Mouse (Mus musculus) lung, embryonic 15.5 days (tissue): ENCODE measurements around the gene Nmb. TPM values are rescaled to one million over a fixed set of nuclear protein-coding genes. Genes with fewer than 3 reads are reported as not detected.
"Not testable (repeated sequence)": the region's sequence is repeated elsewhere in the genome, so short reads cannot be mapped to it uniquely, and the experiment has no call there.

Experiments
- ATAC-seq: fragments of 200-750 bp; cut with Nextera tagmentation; 2 replicates; pipeline ENCODE4 v1.8.0; 2017; ENCODE audit warnings: moderate number of reproducible peaks, borderline replicate concordance; ENCODE audit not compliant: low FRiP score, low TSS enrichment; ENCODE audit errors: extremely low read depth
- H3K27ac ChIP-seq: fragments of 300-500 bp; sonication (generic); 2 replicates; pipeline ENCODE4 v1.5.1; 2015; ENCODE audit warnings: moderate library complexity, mild to moderate bottlenecking, inconsistent platforms
- H3K27me3 ChIP-seq: fragments of 300-500 bp; sonication (generic); 2 replicates; pipeline ENCODE4 v1.6.1; 2015; ENCODE audit warnings: inconsistent platforms
- H3K36me3 ChIP-seq: fragments of 300-500 bp; sonication (generic); 2 replicates; pipeline ENCODE4 v1.6.1; 2015; ENCODE audit warnings: inconsistent platforms
- H3K4me1 ChIP-seq: fragments of 300-500 bp; sonication (generic); 2 replicates; pipeline ENCODE4 v1.6.1; 2015; ENCODE audit warnings: inconsistent platforms
- H3K4me2 ChIP-seq: fragments of 300-500 bp; sonication (generic); 2 replicates; pipeline ENCODE4 v1.6.1; 2015; ENCODE audit warnings: inconsistent platforms, mild to moderate bottlenecking, moderate library complexity
- H3K4me3 ChIP-seq: fragments of 300-500 bp; sonication (generic); 2 replicates; pipeline ENCODE4 v1.5.1; 2015; ENCODE audit warnings: mild to moderate bottlenecking, inconsistent platforms
- H3K9ac ChIP-seq: fragments of 300-500 bp; sonication (generic); 2 replicates; pipeline ENCODE4 v1.6.1; 2015; ENCODE audit warnings: inconsistent platforms
- H3K9me3 ChIP-seq: fragments of 300-500 bp; sonication (generic); 2 replicates; pipeline ENCODE4 v1.6.1; 2016; ENCODE audit warnings: inconsistent platforms
- WGBS: fragments of 180-500 bp; shearing (Covaris S2); methylation state at CpG from one replicate; pipeline ENCODE4 v1.1.7; 2015; 5-methylcytosine and 5-hydroxymethylcytosine counted together
- polyA plus RNA-seq: library from polyadenylated mRNA; unstranded; fragments of >200 nt; fragmentation: Nextera tagmentation; extraction: Ambion mirVana; gene quantifications from 2 replicates; pipeline ENCODE4 v1.2.1, GENCODE M21; 2015

Nmb gene
- 7.3 and 8.9 TPM in 2 replicates for polyA plus RNA-seq

- no peaks in the 10 kb centered on the region for H3K9me3 ChIP-seq
- H3K4me3 ChIP-seq: peak within 1 kb of the TSS; percentile 47
- WGBS: 3% methylated on average over 19 of the region's 19 CpGs
- H3K9ac ChIP-seq: peak within 1 kb of the TSS; percentile 65
- peaks cover 22% of the 10 kb centered on the region for H3K4me1 ChIP-seq
- H3K27me3 ChIP-seq: no peaks in the 10 kb centered on the region
- H3K36me3 ChIP-seq: peaks cover 13% of the 10 kb centered on the region; the same call in 1 of the 2 replicates
- ATAC-seq: peak; percentile 62; the same call in 1 of the 2 replicates
- no peak within 1 kb of the TSS for H3K27ac ChIP-seq
- H3K4me2 ChIP-seq: peak within 1 kb of the TSS; percentile 96
Observed at GRCm38 (mm10) chr7:80904921-80905515, at the start of gene Nmb. TSS of gene Nmb (minus strand) at chr7:80905076.

GRCm38 (mm10) chr7:80954251-80954650 is 49.4 kb upstream of the Nmb start:
- 79% methylated on average over 2 of the region's 2 CpGs for WGBS

GRCm38 (mm10) chr7:80952140-80952539 is 47.3 kb upstream of the Nmb start:
- Histone ChIP-seq H3K4me1 (no peaks in the 10 kb centered on the region), H3K9ac (no peak overlapping the region), H3K27ac (no peak overlapping the region), H3K4me2 (no peak overlapping the region), H3K4me3 (no peak overlapping the region), H3K27me3 (no peaks in the 10 kb centered on the region), H3K36me3 (no peaks in the 10 kb centered on the region), H3K9me3 (no peaks in the 10 kb centered on the region)
- WGBS: 66% methylated on average over 3 of the region's 3 CpGs
- ATAC-seq: no peak

More at GRCm38 (mm10) chr7:80954251-80954650, 49.4 kb upstream of the Nmb start:
- Histone ChIP-seq H3K4me1 (no peaks in the 10 kb centered on the region), H3K27me3 (no peaks in the 10 kb centered on the region), H3K9me3 (no peaks in the 10 kb centered on the region), H3K4me2 (no peak overlapping the region), H3K4me3 (no peak overlapping the region), H3K27ac (no peak overlapping the region), H3K9ac (no peak overlapping the region), H3K36me3 (no peaks in the 10 kb centered on the region)
- ATAC-seq: no peak

GRCm38 (mm10) chr7:80951461-80951860 is 46.6 kb upstream of the Nmb start:
- H3K4me3 ChIP-seq: no peak overlapping the region
- WGBS: 81% methylated on average over 4 of the region's 4 CpGs
- peaks cover 3% of the 10 kb centered on the region for H3K4me1 ChIP-seq

GRCm38 (mm10) chr7:80947445-80948350 is 42.8 kb upstream of the Nmb start, which contains the start of gene Sec11a:
TSS of gene Sec11a (minus strand) at chr7:80947780.
- Histone ChIP-seq H3K4me3 (peak within 1 kb of the TSS; percentile 96), H3K4me1 (peaks cover 20% of the 10 kb centered on the region), H3K36me3 (no peaks in the 10 kb centered on the region), H3K4me2 (peak within 1 kb of the TSS; percentile 84), H3K27me3 (no peaks in the 10 kb centered on the region), H3K27ac (peak within 1 kb of the TSS; percentile 97), H3K9ac (peak within 1 kb of the TSS; percentile 80), H3K9me3 (no peaks in the 10 kb centered on the region)
- 1% methylated on average over 44 of the region's 44 CpGs for WGBS
- ATAC-seq: peak; percentile 99

More at GRCm38 (mm10) chr7:80951461-80951860, 46.6 kb upstream of the Nmb start:
- no peak overlapping the region for H3K9ac ChIP-seq
- no peaks in the 10 kb centered on the region for H3K27me3 ChIP-seq
- no peak overlapping the region for H3K4me2 ChIP-seq
- no peak for ATAC-seq
- no peaks in the 10 kb centered on the region for H3K36me3 ChIP-seq
- no peak overlapping the region for H3K27ac ChIP-seq
- H3K9me3 ChIP-seq: no peaks in the 10 kb centered on the region

GRCm38 (mm10) chr7:80939808-80940207 is 34.9 kb upstream of the Nmb start:
- H3K9me3 ChIP-seq: no peaks in the 10 kb centered on the region
- H3K9ac ChIP-seq: no peak overlapping the region
- H3K27ac ChIP-seq: no peak overlapping the region
- peaks cover 8% of the 10 kb centered on the region; the same call in 1 of the 2 replicates for H3K36me3 ChIP-seq
- H3K4me2 ChIP-seq: no peak overlapping the region
- 89% methylated on average over 4 of the region's 4 CpGs for WGBS
- no peak for ATAC-seq
- H3K4me1 ChIP-seq: 0 out of 2 replicates have a peak, but pooled peaks cover 2% of the 10 kb centered on the region
- H3K27me3 ChIP-seq: no peaks in the 10 kb centered on the region
- H3K4me3 ChIP-seq: no peak overlapping the region

- peaks cover 21% of the 10 kb centered on the region for H3K36me3 ChIP-seq
- not testable (repeated sequence) for H3K9me3 ChIP-seq, H3K4me2 ChIP-seq, ATAC-seq, H3K4me3 ChIP-seq, H3K27me3 ChIP-seq, H3K9ac ChIP-seq, H3K27ac ChIP-seq, H3K4me1 ChIP-seq
Observed at GRCm38 (mm10) chr7:80937304-80937666, 32.4 kb upstream of the Nmb start.

- peaks cover 21% of the 10 kb centered on the region for H3K36me3 ChIP-seq
- not testable (repeated sequence) for H3K27ac ChIP-seq, H3K4me3 ChIP-seq, ATAC-seq, H3K9ac ChIP-seq, H3K4me1 ChIP-seq, H3K27me3 ChIP-seq, H3K9me3 ChIP-seq, H3K4me2 ChIP-seq
- 36% methylated on average over 7 of the region's 7 CpGs for WGBS
Observed at GRCm38 (mm10) chr7:80936617-80937303, 31.9 kb upstream of the Nmb start.

GRCm38 (mm10) chr7:80935834-80936233 is 31.0 kb upstream of the Nmb start:
- H3K4me3 ChIP-seq: no peak overlapping the region
- no peak overlapping the region for H3K4me2 ChIP-seq
- H3K9ac ChIP-seq: no peak overlapping the region
- no peaks in the 10 kb centered on the region for H3K4me1 ChIP-seq
- WGBS: 91% methylated on average over 1 of the region's 1 CpGs
- no peaks in the 10 kb centered on the region for H3K27me3 ChIP-seq
- ATAC-seq: no peak
- H3K36me3 ChIP-seq: peaks cover 28% of the 10 kb centered on the region
- no peaks in the 10 kb centered on the region for H3K9me3 ChIP-seq
- H3K27ac ChIP-seq: no peak overlapping the region

- Histone ChIP-seq H3K9me3 (no peaks in the 10 kb centered on the region), H3K4me3 (no peak overlapping the region), H3K9ac (no peak overlapping the region), H3K27me3 (no peaks in the 10 kb centered on the region), H3K4me2 (no peak overlapping the region), H3K27ac (no peak overlapping the region), H3K4me1 (no peaks in the 10 kb centered on the region), H3K36me3 (peaks cover 30% of the 10 kb centered on the region)
- no peak for ATAC-seq
- 86% methylated on average over 1 of the region's 1 CpGs for WGBS
Observed at GRCm38 (mm10) chr7:80932777-80933176, 27.9 kb upstream of the Nmb start.

- H3K27me3 ChIP-seq: no peaks in the 10 kb centered on the region
- no peak overlapping the region for H3K27ac ChIP-seq
- H3K9me3 ChIP-seq: no peaks in the 10 kb centered on the region
- H3K4me3 ChIP-seq: no peak overlapping the region
- peaks cover 37% of the 10 kb centered on the region for H3K36me3 ChIP-seq
- no peak overlapping the region for H3K9ac ChIP-seq
- H3K4me1 ChIP-seq: no peaks in the 10 kb centered on the region
- H3K4me2 ChIP-seq: no peak overlapping the region
- no peak for ATAC-seq
- 82% methylated on average over 8 of the region's 8 CpGs for WGBS
Observed at GRCm38 (mm10) chr7:80931618-80932207, 26.8 kb upstream of the Nmb start.
